Mouse (Mus musculus) intestine, embryonic 16.5 days (tissue): ENCODE measurements around the gene Ece1. TPM values are rescaled to one million over a fixed set of nuclear protein-coding genes. Genes with fewer than 3 reads are reported as not detected.
"Not testable (repeated sequence)": the region's sequence is repeated elsewhere in the genome, so short reads cannot be mapped to it uniquely, and the experiment has no call there.

Source experiments
- ATAC-seq: fragments of 200-750 bp; cut with Nextera tagmentation; 2 replicates; pipeline ENCODE4 v1.8.0; 2017; ENCODE audit warnings: moderate TSS enrichment, moderate library complexity
- H3K27ac ChIP-seq: fragments of 300-500 bp; sonication (generic); 2 replicates; pipeline ENCODE4 v1.5.1; 2014; ENCODE audit warnings: mild to moderate bottlenecking, low read length
- H3K27me3 ChIP-seq: fragments of 300-500 bp; sonication (generic); replicated peaks from 2 replicates; pipeline ENCODE4 v1.6.1; 2014; ENCODE audit warnings: low read length, control low read depth, mixed read lengths; ENCODE audit not compliant: control insufficient read depth, insufficient read depth
- H3K36me3 ChIP-seq: fragments of 300-500 bp; sonication (generic); 2 replicates; pipeline ENCODE4 v1.6.1; 2014; ENCODE audit warnings: low read length, control low read depth; ENCODE audit not compliant: control insufficient read depth, insufficient read depth
- H3K4me1 ChIP-seq: fragments of 300-500 bp; sonication (generic); 2 replicates; pipeline ENCODE4 v1.6.1; 2014; ENCODE audit warnings: low read length, control low read depth, mixed read lengths; ENCODE audit not compliant: control insufficient read depth, insufficient read depth
- H3K4me2 ChIP-seq: fragments of 300-500 bp; sonication (generic); 2 replicates; pipeline ENCODE4 v1.6.1; 2014; ENCODE audit warnings: low read depth, low read length, control low read depth
- H3K4me3 ChIP-seq: fragments of 300-500 bp; sonication (generic); 2 replicates; pipeline ENCODE4 v1.5.1; 2014; ENCODE audit warnings: mild to moderate bottlenecking, low read length
- H3K9ac ChIP-seq: fragments of 300-500 bp; sonication (generic); 2 replicates; pipeline ENCODE4 v1.6.1; 2014; ENCODE audit warnings: low read depth, low read length
- H3K9me3 ChIP-seq: fragments of 300-500 bp; sonication (generic); 2 replicates; pipeline ENCODE4 v1.6.1; 2016; ENCODE audit warnings: low read length, control low read depth; ENCODE audit not compliant: control insufficient read depth
- WGBS: fragments of 180-500 bp; shearing (Covaris S2); extraction: QIAGEN DNeasy Blood & Tissue Kit; methylation state at CpG from one replicate; pipeline ENCODE4 v1.1.7; 2014; 5-methylcytosine and 5-hydroxymethylcytosine counted together
- polyA plus RNA-seq: library from polyadenylated mRNA; unstranded; fragments of >200 nt; fragmentation: Nextera tagmentation; extraction: Ambion mirVana; gene quantifications from 2 replicates; pipeline ENCODE4 v1.2.1, GENCODE M21; 2015

Gene Ece1
- polyA plus RNA-seq, 1 experiment from 2014 or later: 56.0 TPM

DNA sequence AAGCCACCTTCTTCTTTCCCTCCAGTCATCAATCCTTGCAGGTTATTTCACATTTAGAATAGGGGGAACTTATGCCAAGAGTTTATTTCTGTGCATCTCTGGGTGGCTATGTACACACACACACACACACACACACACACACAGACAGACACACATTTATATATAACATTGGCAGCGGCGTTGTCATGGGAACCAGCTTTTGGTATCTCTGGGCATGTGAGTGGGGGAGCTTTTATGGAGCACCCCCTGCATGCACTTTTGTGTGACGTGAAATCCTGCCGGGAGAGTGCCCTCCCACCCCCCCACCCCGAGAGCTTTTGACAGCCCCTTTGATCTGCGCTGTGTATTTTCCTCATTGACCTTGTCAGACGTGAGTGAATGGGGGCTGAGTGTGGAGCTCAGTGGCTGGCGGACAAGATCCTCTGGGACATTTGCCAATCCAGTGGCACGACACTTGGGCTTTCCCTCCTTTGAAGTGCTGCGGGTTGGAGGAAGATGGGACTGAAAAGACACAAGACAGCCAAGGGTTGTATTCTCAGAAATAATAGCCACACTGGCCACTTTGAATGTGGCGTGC, 108.7 kb downstream of the Ece1 start:
- not testable (repeated sequence) for H3K27ac ChIP-seq, H3K4me2 ChIP-seq, H3K9me3 ChIP-seq, H3K4me3 ChIP-seq, H3K9ac ChIP-seq, H3K27me3 ChIP-seq, H3K36me3 ChIP-seq, H3K4me1 ChIP-seq, ATAC-seq
- WGBS: no CpG with 5 or more reads among the region's 11 CpGs

DNA sequence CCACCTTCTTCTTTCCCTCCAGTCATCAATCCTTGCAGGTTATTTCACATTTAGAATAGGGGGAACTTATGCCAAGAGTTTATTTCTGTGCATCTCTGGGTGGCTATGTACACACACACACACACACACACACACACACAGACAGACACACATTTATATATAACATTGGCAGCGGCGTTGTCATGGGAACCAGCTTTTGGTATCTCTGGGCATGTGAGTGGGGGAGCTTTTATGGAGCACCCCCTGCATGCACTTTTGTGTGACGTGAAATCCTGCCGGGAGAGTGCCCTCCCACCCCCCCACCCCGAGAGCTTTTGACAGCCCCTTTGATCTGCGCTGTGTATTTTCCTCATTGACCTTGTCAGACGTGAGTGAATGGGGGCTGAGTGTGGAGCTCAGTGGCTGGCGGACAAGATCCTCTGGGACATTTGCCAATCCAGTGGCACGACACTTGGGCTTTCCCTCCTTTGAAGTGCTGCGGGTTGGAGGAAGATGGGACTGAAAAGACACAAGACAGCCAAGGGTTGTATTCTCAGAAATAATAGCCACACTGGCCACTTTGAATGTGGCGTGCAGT, 112.9 kb downstream of the Ece1 start:
- H3K27ac ChIP-seq, ATAC-seq: not testable (repeated sequence)
- no CpG with 5 or more reads among the region's 11 CpGs for WGBS

DNA sequence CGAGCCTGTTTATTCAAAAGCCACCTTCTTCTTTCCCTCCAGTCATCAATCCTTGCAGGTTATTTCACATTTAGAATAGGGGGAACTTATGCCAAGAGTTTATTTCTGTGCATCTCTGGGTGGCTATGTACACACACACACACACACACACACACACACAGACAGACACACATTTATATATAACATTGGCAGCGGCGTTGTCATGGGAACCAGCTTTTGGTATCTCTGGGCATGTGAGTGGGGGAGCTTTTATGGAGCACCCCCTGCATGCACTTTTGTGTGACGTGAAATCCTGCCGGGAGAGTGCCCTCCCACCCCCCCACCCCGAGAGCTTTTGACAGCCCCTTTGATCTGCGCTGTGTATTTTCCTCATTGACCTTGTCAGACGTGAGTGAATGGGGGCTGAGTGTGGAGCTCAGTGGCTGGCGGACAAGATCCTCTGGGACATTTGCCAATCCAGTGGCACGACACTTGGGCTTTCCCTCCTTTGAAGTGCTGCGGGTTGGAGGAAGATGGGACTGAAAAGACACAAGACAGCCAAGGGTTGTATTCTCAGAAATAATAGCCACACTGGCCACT, 117.1 kb downstream of the Ece1 start:
- WGBS: no CpG with 5 or more reads among the region's 11 CpGs
- not testable (repeated sequence) for H3K27ac ChIP-seq, H3K9ac ChIP-seq, H3K9me3 ChIP-seq, H3K27me3 ChIP-seq, H3K4me2 ChIP-seq, ATAC-seq, H3K4me1 ChIP-seq, H3K36me3 ChIP-seq, H3K4me3 ChIP-seq

More for the DNA sequence above, 112.9 kb downstream of the Ece1 start:
- H3K9me3 ChIP-seq, H3K4me3 ChIP-seq, H3K4me1 ChIP-seq, H3K36me3 ChIP-seq, H3K9ac ChIP-seq, H3K27me3 ChIP-seq, H3K4me2 ChIP-seq: not testable (repeated sequence)

DNA sequence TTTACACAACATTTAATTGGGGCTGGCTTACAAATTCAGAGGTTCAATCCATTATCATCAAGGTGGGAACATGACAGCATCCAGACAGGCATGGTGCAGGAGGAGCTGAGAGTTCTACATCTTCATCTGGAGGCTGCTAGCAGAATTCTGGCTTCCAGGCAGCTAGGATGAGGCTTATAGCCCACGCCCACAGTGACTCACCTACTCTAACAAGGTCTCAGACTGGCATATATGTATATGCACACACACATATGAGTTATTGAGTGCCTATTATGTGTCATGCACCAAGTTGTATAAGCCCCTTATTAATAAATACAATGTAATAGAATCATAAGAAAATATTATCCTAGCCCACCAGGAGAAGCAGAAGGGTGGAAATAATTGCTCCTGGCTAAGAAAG, 120.8 kb downstream of the Ece1 start:
- 0 out of 2 replicates have a peak, but pooled peaks cover 4% of the 10 kb centered on the region for H3K4me1 ChIP-seq
- no peaks in the 10 kb centered on the region for H3K36me3 ChIP-seq
- H3K9ac ChIP-seq: no peak overlapping the region
- no peak overlapping the region for H3K4me2 ChIP-seq
- H3K4me3 ChIP-seq: no peak overlapping the region
- H3K9me3 ChIP-seq: no peaks in the 10 kb centered on the region
- 72% methylated on average over 1 of the region's 1 CpGs for WGBS
- H3K27ac ChIP-seq: no peak overlapping the region
- no peaks in the 10 kb centered on the region for H3K27me3 ChIP-seq
- ATAC-seq: no peak

DNA sequence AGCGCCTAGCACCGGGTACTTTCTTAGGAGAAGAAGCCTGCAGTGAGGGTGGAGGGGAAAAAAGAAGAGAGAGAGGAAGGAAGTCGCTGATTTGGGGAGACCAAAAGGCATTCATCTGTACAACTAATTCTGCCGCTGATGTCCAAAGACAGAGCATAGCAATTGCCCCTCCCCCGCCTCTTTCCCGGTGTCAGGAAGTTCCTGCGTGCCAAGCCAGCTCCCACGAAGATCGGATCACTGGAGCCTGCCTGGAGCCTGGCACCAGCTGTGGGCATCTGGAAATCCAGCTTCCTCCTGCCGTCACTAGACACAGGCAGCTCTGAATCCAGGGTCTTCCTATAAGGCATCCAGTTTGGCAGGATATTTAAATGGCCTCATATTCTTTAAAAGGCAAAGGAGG, 122.2 kb downstream of the Ece1 start:
- no peak overlapping the region for H3K4me2 ChIP-seq
- no peaks in the 10 kb centered on the region for H3K36me3 ChIP-seq
- 0 out of 2 replicates have a peak, but pooled peaks cover 4% of the 10 kb centered on the region for H3K4me1 ChIP-seq
- WGBS: 36% methylated on average over 10 of the region's 10 CpGs
- no peaks in the 10 kb centered on the region for H3K9me3 ChIP-seq
- no peak overlapping the region for H3K4me3 ChIP-seq
- H3K27ac ChIP-seq: no peak overlapping the region
- H3K27me3 ChIP-seq: no peaks in the 10 kb centered on the region
- ATAC-seq: no peak
- H3K9ac ChIP-seq: no peak overlapping the region

DNA sequence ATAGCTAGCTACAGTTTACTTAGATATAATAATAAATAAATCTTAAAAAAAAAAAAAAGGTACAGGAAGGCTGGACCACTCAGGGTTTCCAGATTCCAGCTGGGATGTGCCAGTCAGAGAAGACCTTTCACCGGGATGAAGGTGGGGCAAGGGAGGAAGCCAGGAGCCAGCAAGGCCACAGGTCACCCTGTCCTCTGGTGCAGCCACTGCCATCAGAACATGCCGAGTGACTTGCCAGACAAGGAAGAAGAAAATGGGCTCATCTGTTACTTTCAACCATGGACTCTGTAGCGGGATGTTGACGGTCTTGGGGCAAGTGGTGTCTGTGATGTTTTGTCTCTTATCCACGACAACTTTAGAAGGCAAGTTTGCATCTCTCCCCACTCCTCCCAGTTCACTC, 122.7 kb downstream of the Ece1 start:
- 0 out of 2 replicates have a peak, but pooled peaks cover 4% of the 10 kb centered on the region for H3K4me1 ChIP-seq
- H3K9me3 ChIP-seq: no peaks in the 10 kb centered on the region
- ATAC-seq: no peak
- no peak overlapping the region for H3K27ac ChIP-seq
- no peaks in the 10 kb centered on the region for H3K27me3 ChIP-seq
- no peak overlapping the region for H3K4me3 ChIP-seq
- 68% methylated on average over 5 of the region's 5 CpGs for WGBS
- no peak overlapping the region for H3K4me2 ChIP-seq
- H3K9ac ChIP-seq: no peak overlapping the region
- no peaks in the 10 kb centered on the region for H3K36me3 ChIP-seq

DNA sequence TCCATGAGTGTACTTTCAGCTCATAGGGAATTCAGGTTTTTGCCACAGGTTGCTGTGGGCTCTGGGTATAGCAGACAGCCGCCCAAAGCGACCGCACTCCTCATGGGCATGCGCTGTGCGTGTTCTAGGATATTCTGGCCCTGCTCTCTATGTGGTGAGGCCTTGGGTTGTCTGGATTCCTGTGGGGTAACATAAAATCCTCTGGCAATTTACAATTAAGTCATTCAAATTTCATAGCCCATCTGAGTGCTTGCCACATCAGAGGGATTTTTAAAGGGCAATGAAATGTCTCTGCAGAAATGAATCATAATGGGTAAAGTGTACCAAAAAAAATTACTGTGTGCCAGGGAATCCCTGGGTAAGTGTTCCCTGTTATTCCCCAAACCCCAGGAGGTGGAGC, 127.4 kb downstream of the Ece1 start:
- WGBS: 92% methylated on average over 5 of the region's 5 CpGs
- Histone ChIP-seq H3K4me2 (no peak overlapping the region), H3K27ac (no peak overlapping the region), H3K9me3 (no peaks in the 10 kb centered on the region), H3K9ac (no peak overlapping the region), H3K27me3 (no peaks in the 10 kb centered on the region), H3K36me3 (no peaks in the 10 kb centered on the region), H3K4me3 (no peak overlapping the region), H3K4me1 (peaks cover 3% of the 10 kb centered on the region; the same call in 1 of the 2 replicates)
- no peak for ATAC-seq

DNA sequence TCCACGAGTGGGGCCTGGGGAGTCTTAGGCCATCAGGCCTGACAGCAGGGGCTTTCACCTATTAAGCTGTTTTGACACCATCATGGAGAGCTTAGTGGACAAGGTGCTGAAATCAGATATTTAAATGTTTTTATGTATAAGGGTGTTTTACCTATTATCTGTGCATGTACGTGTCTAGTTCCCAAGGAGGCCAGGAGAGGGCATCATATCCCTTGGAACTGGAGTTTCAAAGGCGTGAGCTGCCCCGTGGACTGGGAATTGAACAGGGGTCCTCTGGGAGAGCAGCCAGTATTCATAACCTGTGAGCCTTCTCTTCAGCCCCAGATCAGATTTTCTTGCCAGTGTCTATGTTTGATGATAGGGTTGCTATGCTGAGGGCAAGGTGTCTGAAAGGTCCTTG, 128.4 kb downstream of the Ece1 start:
- Histone ChIP-seq H3K9me3 (no peaks in the 10 kb centered on the region), H3K36me3 (no peaks in the 10 kb centered on the region), H3K4me1 (peaks cover 11% of the 10 kb centered on the region), H3K4me3 (no peak overlapping the region), H3K9ac (no peak overlapping the region), H3K27me3 (no peaks in the 10 kb centered on the region), H3K4me2 (no peak overlapping the region), H3K27ac (no peak overlapping the region)
- WGBS: 78% methylated on average over 4 of the region's 4 CpGs
- no peak for ATAC-seq

DNA sequence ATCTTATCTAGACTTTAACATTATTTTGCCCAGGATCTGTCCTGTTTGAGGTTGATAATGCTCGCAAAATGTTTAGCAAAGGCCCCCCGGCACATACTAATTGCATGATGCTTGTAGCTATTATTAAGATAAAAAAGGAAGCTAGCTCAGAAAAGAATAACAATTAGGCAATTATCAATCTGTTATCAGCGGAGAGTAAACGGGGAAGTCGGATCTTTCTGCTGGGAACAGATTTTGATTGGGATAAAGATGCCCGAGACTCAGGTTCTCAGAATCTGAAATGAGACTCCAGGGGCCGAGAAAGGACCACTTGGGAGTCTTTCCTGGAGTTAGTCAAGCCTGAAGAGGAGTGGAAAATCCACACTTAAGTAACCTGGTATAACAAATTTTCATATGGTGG, 129.2 kb downstream of the Ece1 start:
- Histone ChIP-seq H3K4me2 (no peak overlapping the region), H3K27me3 (no peaks in the 10 kb centered on the region), H3K27ac (no peak overlapping the region)

More for the DNA sequence above, 129.2 kb downstream of the Ece1 start:
- ATAC-seq: no peak
- Histone ChIP-seq H3K9me3 (no peaks in the 10 kb centered on the region), H3K4me3 (no peak overlapping the region), H3K36me3 (no peaks in the 10 kb centered on the region), H3K9ac (no peak overlapping the region), H3K4me1 (peaks cover 18% of the 10 kb centered on the region)
- WGBS: 71% methylated on average over 7 of the region's 7 CpGs
